Mouse (Mus musculus): ENCODE results near the gene Stx3. TPM values are rescaled to one million over a fixed set of nuclear protein-coding genes. Genes with fewer than 3 reads are reported as not detected.

The Stx3 gene
- total and polyA plus RNA-seq, 3 experiments: 0.16 to 4.7 (median 1.4) TPM

GRCm38 (mm10) chr19:11793741-11794359 is 25.4 kb downstream of the Stx3 start:
- Histone ChIP-seq H3K36me3 (replicated peaks in 1 of 2; ENCODE audit: control insufficient read depth in 1 of 2, insufficient read depth in 1 of 2, low read length in 1 of 2) (no peaks in the 10 kb centered on the region), H3K4me1 (ENCODE audit: control insufficient read depth in 1 of 2, insufficient read depth in 2 of 2) (peaks cover 4 to 9% of the 10 kb centered on the region in 2 experiments; a peak in 2 of 4 replicates), H3K9me3 (replicated peaks; ENCODE audit: low read length) (no peaks in the 10 kb centered on the region), H3K4me2 (ENCODE audit: insufficient read depth, low read depth, poor library complexity, severe bottlenecking) (no peak overlapping the region), H3K4me3 (replicated peaks in 1 of 3; ENCODE audit: low read depth in 2 of 3, low read length in 2 of 3, poor library complexity in 1 of 3) (no peak overlapping the region), H3K79me2 (replicated peaks; ENCODE audit: control insufficient read depth, extremely low read depth, insufficient read depth, poor library complexity, severe bottlenecking) (no peaks in the 10 kb centered on the region), H3K9ac (ENCODE audit: insufficient read depth, low read depth) (no peak overlapping the region), H3K27me3 (replicated peaks) (no peaks in the 10 kb centered on the region), H3K27ac (ENCODE audit: insufficient read depth, low read depth) (no peak overlapping the region)
- in situ Hi-C loops (cut with MboI; ENCODE audit: low pct_ligation_motif_present, low pct_unique_long_range_greater_than_20kb, low sequenced_read_pairs) (no loop called here), dilution Hi-C loops (cut with MboI; ENCODE audit: extremely low pct_ligation_motif_present, extremely low pct_unique_long_range_greater_than_20kb, low sequenced_read_pairs) (no loop called here)
- no peak for DNase-seq (ENCODE audit: extremely low read depth)
- no peak for TF ChIP-seq MAFK (IDR thresholded peaks at IDR 0.05; ENCODE audit: insufficient replicate concordance, low read length)
- no peak for TF ChIP-seq ELF1 (IDR thresholded peaks at IDR 0.05; ENCODE audit: low read depth, low read length)
- no peak for TF ChIP-seq MAZ (IDR thresholded peaks at IDR 0.05; ENCODE audit: low read depth, low read length)
- TF ChIP-seq CTCF (conservative IDR thresholded peaks at IDR 0.05 in 1 of 2, IDR thresholded peaks at IDR 0.05 in 1 of 2; ENCODE audit: low read depth in 2 of 2, low read length in 2 of 2): no peak
- TF ChIP-seq RAD21 (IDR thresholded peaks at IDR 0.05; ENCODE audit: low read depth, low read length): no peak
- no peak for TF ChIP-seq KAT2A (IDR thresholded peaks at IDR 0.05; ENCODE audit: insufficient replicate concordance, low read length)
- TF ChIP-seq PAX5 (IDR thresholded peaks at IDR 0.05; ENCODE audit: low read length): no peak
- no peak for TF ChIP-seq BHLHE40 (IDR thresholded peaks at IDR 0.05; ENCODE audit: low read depth, low read length)
- no peak for TF ChIP-seq ZMIZ1 (IDR thresholded peaks at IDR 0.05; ENCODE audit: low read depth, low read length)
- TF ChIP-seq NELFE (IDR thresholded peaks at IDR 0.05; ENCODE audit: low read depth, low read length): no peak
- TF ChIP-seq ZKSCAN1 (IDR thresholded peaks at IDR 0.05; ENCODE audit: borderline replicate concordance, low read depth, low read length): no peak
- TF ChIP-seq E2F4 (IDR thresholded peaks at IDR 0.05; ENCODE audit: insufficient replicate concordance, low read depth, low read length): no peak
- no peak for TF ChIP-seq ZC3H11A (IDR thresholded peaks at IDR 0.05; ENCODE audit: low read depth, low read length)
- TF ChIP-seq MAX (IDR thresholded peaks at IDR 0.05; ENCODE audit: low read length): no peak
- no peak for TF ChIP-seq RCOR1 (conservative IDR thresholded peaks at IDR 0.05; ENCODE audit: low read depth, low read length)
- no peak for TF ChIP-seq POLR2AphosphoS2 (IDR thresholded peaks at IDR 0.05; ENCODE audit: low read depth, low read length)
- no peak for TF ChIP-seq POLR2A (IDR thresholded peaks at IDR 0.05; ENCODE audit: low read depth, low read length)

GRCm38 (mm10) chr19:11791825-11792224 is 27.4 kb downstream of the Stx3 start:
- no peak overlapping the region for H3K27ac ChIP-seq (ENCODE audit: insufficient read depth, low read depth)
- peaks cover 4 to 9% of the 10 kb centered on the region in 2 experiments; a peak in 2 of 4 replicates for H3K4me1 ChIP-seq (ENCODE audit: control insufficient read depth in 1 of 2, insufficient read depth in 2 of 2)
- TF ChIP-seq CHD1 (IDR thresholded peaks at IDR 0.05; ENCODE audit: low read depth, low read length) (no peak), RAD21 (IDR thresholded peaks at IDR 0.05; ENCODE audit: low read depth, low read length) (no peak), ZMIZ1 (IDR thresholded peaks at IDR 0.05; ENCODE audit: low read depth, low read length) (no peak), RCOR1 (conservative IDR thresholded peaks at IDR 0.05; ENCODE audit: low read depth, low read length) (no peak), USF1 (IDR thresholded peaks at IDR 0.05; ENCODE audit: low read depth, low read length) (no peak), TCF12 (IDR thresholded peaks at IDR 0.05; ENCODE audit: low read depth, low read length) (no peak), CTCF (conservative IDR thresholded peaks at IDR 0.05 in 1 of 2, IDR thresholded peaks at IDR 0.05 in 1 of 2; ENCODE audit: low read depth in 2 of 2, low read length in 2 of 2) (no peak), USF2 (conservative IDR thresholded peaks at IDR 0.05; ENCODE audit: low read depth, low read length) (no peak), TBP (conservative IDR thresholded peaks at IDR 0.05; ENCODE audit: low read depth, low read length) (no peak), NELFE (IDR thresholded peaks at IDR 0.05; ENCODE audit: low read depth, low read length) (no peak), UBTF (IDR thresholded peaks at IDR 0.05; ENCODE audit: low read depth, low read length) (no peak), IRF4 (IDR thresholded peaks at IDR 0.05; ENCODE audit: low read depth, low read length) (no peak), GABPA (IDR thresholded peaks at IDR 0.05; ENCODE audit: insufficient replicate concordance, low read depth, low read length) (no peak), PAX5 (IDR thresholded peaks at IDR 0.05; ENCODE audit: low read length) (no peak), ZKSCAN1 (IDR thresholded peaks at IDR 0.05; ENCODE audit: borderline replicate concordance, low read depth, low read length) (no peak), SMC3 (IDR thresholded peaks at IDR 0.05; ENCODE audit: low read depth, low read length) (no peak), HCFC1 (IDR thresholded peaks at IDR 0.05; ENCODE audit: low read depth, low read length) (no peak), EP300 (IDR thresholded peaks at IDR 0.05; ENCODE audit: low read length) (no peak), MAZ (IDR thresholded peaks at IDR 0.05; ENCODE audit: low read depth, low read length) (no peak), ZC3H11A (IDR thresholded peaks at IDR 0.05; ENCODE audit: low read depth, low read length) (no peak)
- H3K79me2 ChIP-seq (replicated peaks; ENCODE audit: control insufficient read depth, extremely low read depth, insufficient read depth, poor library complexity, severe bottlenecking): no peaks in the 10 kb centered on the region
- no peaks in the 10 kb centered on the region for H3K27me3 ChIP-seq (replicated peaks)
- dilution Hi-C loops (cut with MboI; ENCODE audit: extremely low pct_ligation_motif_present, extremely low pct_unique_long_range_greater_than_20kb, low sequenced_read_pairs) (no loop called here), in situ Hi-C loops (cut with MboI; ENCODE audit: low pct_ligation_motif_present, low pct_unique_long_range_greater_than_20kb, low sequenced_read_pairs) (no loop called here)
- no peak for DNase-seq (ENCODE audit: extremely low read depth)
- H3K9me3 ChIP-seq (replicated peaks; ENCODE audit: low read length): no peaks in the 10 kb centered on the region
- peak overlapping the region in 1 of 3 experiments; percentile 11 for H3K4me3 ChIP-seq (replicated peaks in 1 of 3; ENCODE audit: low read depth in 2 of 3, low read length in 2 of 3, poor library complexity in 1 of 3)
- no peaks in the 10 kb centered on the region for H3K36me3 ChIP-seq (replicated peaks in 1 of 2; ENCODE audit: control insufficient read depth in 1 of 2, insufficient read depth in 1 of 2, low read length in 1 of 2)
- H3K4me2 ChIP-seq (ENCODE audit: insufficient read depth, low read depth, poor library complexity, severe bottlenecking): peak overlapping the region; percentile 92
- H3K9ac ChIP-seq (ENCODE audit: insufficient read depth, low read depth): peak overlapping the region; percentile 11; the same call in 1 of the 2 replicates

Data from CH12.LX (cell line).